Mouse (Mus musculus) embryo, embryonic 11.5 days (tissue): ENCODE measurements around the gene Rab1a.
"Not testable (repeated sequence)": the region's sequence is repeated elsewhere in the genome, so short reads cannot be mapped to it uniquely, and the experiment has no call there.

Source experiments
- DNase-seq: peaks from one replicate; pipeline ENCODE4 v3.0.0-alpha.2; 2012; ENCODE audit warnings: low read depth, low spot score

The Rab1a gene

DNA sequence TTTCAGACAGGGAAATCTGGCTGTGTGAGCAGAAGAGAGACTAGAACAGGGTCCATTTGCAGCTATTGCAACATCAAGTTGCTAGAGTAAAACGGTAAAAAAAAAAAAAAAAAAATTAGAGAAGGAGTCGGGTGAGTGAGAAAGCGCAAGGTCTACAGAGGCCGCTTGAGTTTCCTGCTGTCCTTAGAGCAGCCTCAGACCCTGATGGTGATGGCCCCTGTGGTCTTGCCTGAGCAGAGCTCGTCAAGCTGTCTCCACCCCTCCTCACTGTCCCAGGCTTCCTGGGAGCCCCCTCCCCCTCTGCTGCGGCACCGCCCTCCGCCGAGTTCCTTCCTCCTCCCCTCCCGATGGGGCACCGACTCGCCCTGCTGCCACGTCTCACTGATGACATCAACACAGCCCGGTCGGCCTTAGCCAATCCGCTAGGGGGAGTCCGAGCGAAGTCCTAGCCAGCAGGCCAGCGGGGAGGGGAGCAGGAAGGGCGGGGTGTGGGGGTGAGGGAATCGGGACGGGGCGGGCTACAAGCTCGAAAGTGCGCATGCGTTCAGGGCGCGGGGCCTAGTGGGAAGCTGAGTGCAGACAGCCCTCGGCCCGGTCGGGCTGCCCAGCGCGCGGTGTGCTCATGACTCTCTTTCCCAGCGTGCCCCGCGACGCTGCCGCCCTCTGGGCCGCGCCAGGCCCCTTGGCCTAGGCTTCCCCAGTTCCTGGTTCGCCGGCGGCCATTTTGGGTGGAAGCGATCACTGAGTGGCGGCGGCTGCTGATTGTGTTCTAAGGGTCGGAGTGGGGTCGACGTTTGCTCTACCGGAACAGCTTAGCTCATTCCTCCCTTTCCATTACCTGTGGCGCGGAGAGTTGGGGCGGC, at the start of gene Rab1a:
Rab1a (plus strand) TSS at position 720 of the 863 bp plus-strand sequence.
- DNase-seq: peak; percentile 100

- no peak for DNase-seq
Measured at GRCm38 (mm10) chr11:20152107-20152901, 48.9 kb upstream of the Rab1a start.

DNA sequence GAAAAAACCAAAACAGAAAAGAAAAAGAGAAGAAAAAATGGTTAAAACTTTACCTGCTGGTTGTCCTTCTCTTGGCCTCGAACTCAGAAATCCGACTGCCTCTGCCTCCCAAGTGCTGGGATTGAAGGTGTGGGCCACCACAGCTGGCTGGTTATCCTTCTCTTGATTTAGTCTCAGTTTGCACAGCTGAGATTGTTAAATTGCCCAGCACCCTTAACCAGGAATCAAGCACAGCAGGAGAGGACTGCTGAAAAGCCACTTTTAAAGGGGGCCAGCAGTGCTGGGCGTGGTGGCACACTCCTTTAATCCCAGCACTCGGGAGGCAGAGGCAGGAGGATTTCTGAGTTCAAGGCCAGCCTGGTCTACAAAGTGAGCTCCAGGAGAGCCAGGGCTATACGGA, 47.7 kb upstream of the Rab1a start:
- DNase-seq: not testable (repeated sequence)

GRCm38 (mm10) chr11:20158879-20159278, 42.4 kb upstream of the Rab1a start:
- DNase-seq: no peak

- DNase-seq: no peak
Measured at GRCm38 (mm10) chr11:20164979-20165867, 36.0 kb upstream of the Rab1a start.

DNA sequence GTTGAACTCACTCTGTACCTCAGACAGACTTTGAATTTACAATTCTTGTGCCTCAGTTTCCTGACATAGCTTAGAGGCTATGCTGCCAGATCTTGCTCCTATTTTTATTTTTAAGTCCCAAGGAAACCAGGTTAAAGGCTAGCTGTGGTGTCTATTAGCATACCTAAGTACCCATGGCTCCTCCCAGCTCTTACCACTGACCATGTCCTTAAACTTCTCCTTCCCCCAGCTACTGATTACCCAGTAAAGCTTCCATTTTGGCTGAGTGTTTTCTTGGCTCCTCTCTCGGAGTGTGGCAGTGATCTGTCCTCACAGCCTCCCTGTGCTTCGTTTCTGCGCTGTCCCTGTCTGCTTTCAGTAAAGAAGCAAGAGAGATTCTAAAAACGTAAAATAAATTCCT, 35.2 kb upstream of the Rab1a start:
- DNase-seq: no peak

- DNase-seq: not testable (repeated sequence)
Measured at GRCm38 (mm10) chr11:20166476-20166875, 34.8 kb upstream of the Rab1a start.

- no peak for DNase-seq
Measured at GRCm38 (mm10) chr11:20168972-20169371, 32.3 kb upstream of the Rab1a start.

DNA sequence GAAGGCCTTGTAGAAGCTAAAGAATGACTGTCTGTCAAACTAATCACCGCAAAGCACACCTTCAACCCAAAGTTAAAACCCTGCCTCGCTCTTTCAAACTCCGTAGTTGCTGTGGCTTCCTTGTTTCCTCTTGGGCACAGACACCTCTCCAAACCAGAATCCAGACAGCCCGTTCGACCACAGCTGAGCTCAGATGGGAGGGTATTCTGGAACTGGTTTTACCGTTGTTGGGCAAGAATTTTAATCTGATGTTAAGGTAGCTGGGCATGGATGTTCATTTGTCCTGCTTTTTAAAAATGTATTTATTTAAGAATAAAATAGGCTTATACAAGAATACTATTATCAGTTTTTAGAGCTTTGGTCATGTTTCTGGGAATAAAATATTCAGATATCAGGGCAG, 14.0 kb upstream of the Rab1a start:
- DNase-seq: no peak

- DNase-seq: no peak
Measured at GRCm38 (mm10) chr11:20193100-20193736, 8.0 kb upstream of the Rab1a start.

- peak; percentile 20 for DNase-seq
Measured at GRCm38 (mm10) chr11:20201661-20202101, 449 bp downstream of the Rab1a start.

DNA sequence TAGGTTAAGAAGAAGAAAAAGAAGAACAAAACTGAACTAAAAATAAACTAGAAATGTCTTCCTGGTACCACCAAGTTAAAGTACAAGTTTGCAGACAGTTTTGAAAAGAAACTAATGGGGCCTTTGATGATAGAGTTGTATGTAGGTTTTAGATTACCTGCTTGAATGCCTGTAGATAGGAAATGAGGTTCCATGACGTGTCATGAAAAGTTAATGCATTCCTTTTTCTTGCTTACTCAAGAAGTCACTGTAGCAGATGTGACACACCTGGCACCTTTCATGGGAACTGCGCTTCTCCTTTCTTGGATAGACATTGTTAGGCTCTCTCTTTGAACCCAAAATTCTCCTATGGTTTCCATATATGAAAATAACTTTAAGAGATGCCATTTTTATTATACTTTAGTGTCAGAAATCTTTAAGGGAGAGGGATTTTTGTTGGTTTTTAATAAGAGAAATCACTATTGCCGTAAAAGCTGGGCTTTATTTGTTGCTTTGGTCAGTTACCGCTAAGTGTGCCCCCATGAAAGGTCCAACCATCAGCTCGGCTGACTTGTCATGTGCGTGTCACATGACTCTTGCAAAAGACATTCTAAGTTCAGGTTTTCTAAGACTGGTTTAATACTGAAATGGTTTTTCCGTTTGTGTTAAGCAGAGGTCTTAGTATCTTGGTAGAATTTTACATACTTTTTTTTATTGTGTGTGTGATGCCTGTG, 1.2 kb downstream of the Rab1a start:
- DNase-seq: no peak

DNA sequence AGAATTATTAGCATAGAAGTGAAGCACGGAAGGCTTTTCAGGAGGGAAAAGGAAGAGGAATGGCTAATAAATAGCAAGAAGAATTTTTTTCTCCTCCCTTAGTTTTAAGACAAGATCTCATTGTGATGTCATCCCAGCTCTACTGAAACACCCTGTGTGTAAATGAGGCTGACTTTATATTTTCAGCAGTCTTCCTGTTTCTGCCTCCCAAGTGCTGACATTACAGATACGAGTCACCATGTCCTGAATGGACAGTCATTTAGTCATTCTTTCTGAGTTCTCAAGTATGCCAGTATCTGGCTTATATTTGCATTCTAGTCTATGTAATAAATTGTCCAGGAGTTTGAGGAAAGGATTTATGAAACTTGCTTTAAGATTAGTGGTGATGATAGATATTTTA, 3.1 kb downstream of the Rab1a start:
- DNase-seq: no peak

DNA sequence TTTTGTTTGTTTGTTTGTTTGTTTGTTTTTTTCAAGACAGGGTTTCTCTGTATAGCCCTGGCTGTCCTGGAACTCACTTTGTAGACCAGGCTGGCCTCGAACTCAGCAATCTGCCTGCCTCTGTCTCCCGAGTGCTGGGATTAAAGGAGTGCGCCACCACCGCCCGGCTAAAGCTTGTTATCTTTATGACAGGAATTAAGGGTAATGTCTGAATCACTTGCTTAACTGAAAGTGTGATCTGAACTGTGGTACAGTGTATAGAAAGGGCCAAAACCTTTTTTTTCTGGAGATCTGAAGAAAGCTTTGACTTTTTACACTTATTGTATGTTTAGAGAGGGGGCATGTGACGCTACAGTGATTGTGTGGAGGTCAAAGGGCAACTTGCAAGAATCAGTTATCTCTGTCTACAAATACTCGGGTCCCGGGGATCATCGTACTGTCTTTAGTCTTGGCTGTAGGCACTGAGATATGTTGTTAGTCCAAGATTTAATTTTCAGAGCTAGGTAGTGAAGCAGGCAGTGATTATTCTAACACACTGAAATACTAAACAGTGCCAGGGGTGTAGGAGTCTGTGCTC, 3.7 kb downstream of the Rab1a start:
- DNase-seq: no peak

- DNase-seq: no peak
Measured at GRCm38 (mm10) chr11:20205538-20205937, 4.3 kb downstream of the Rab1a start.

DNA sequence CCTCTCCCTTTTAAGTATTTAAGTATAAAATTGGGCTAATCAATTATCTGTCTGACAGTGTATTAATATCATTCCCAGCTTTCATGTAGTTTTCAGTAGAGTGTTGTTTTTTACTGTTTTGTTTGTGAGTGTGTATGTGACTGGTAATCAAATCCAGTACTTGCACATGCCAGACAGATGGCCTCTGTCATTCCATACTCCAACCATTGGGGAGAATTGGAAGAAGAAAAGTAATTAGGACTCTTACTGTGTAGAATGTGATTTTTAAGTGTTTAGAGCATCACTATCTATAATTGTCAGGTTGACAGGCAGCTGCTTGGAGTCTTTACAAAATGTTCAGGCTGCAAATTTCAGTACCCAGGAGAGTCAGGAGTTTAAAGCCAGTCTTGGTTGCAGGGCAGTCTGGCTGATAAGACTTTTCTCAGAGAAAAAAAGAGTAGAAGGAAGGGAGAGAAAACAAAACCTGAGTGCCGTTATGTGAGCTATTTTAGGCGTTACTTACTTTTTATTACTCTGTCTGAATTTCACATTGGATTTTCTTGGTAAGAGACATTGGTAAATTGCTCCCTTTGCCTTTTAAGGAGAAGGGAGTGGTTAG, 5.5 kb downstream of the Rab1a start:
- DNase-seq: no peak

DNA sequence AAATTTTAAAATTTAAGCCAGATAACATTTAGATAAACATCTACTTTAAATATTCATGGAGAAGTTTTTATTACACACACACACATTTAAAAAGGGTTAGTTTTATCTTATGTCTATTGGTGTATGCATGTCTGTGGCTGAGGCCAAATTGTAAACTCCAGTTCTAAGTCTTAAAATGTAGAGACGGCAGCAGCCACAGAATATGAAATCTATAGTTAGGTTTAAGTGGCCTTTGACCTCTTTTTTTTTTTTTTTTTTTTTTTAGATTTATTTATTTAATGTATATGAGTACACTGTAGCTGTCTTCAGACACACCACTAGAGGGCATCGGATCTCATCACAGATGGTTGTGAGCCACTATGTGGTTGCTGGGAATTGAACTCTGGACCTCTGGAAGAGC, 6.4 kb downstream of the Rab1a start:
- no peak for DNase-seq

DNA sequence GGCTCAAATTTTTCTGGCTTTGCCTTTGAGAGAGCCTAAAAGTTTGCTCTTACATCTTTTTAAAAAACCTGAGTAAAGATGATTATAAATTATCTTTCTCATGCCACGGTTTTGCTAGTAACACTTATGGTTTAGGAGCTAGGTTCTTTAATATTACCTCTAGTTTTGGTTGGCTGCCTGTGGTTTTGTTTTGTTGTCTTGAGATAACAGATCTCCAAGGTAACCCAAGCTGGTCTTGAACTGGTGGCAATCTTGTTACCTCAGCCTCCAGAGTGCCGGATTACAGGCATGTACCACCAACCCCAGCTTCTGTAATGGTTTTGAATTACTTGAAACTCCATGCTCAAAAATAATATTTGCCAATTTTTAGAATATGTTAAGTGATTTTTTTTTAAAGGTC, 10.6 kb downstream of the Rab1a start:
- no peak for DNase-seq

- no peak for DNase-seq
Measured at GRCm38 (mm10) chr11:20214779-20215178, 13.5 kb downstream of the Rab1a start.

DNA sequence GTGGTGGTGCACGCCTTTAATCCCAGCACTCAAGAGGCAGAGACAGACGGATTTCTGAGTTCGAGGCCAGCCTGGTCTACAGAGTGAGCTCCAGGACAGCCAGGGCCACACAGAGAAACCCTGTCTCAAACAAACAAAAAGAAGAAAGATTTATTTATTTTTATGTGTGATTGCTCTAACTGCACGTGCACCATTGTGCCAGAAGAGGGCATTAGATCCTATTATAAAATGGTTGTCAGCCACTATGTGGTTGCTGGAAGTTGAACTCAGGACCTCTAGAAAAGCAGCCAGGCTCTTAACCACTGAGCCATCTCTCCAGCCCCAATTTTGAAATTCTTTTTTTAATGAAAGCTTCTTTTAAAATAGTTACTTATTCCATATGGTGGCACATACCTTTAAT, 15.2 kb downstream of the Rab1a start:
- no peak for DNase-seq
